Mouse (Mus musculus): ENCODE measurements around the gene Pank3.

The Pank3 gene

GRCm38 (mm10) chr11:35769188-35769745 lies at the start of gene Pank3:
TSS of gene Pank3 (plus strand) at chr11:35769484.
- DNase-seq (ENCODE audit: low spot score): peak; percentile 86

- no peak for DNase-seq (ENCODE audit: low spot score)
Observed at GRCm38 (mm10) chr11:35723876-35724275, 45.4 kb upstream of the Pank3 start.

- no peak for DNase-seq (ENCODE audit: low spot score)
Observed at GRCm38 (mm10) chr11:35726341-35726846, 42.9 kb upstream of the Pank3 start.

- DNase-seq (ENCODE audit: low spot score): no peak
Observed at GRCm38 (mm10) chr11:35728200-35728599, 41.1 kb upstream of the Pank3 start.

- DNase-seq (ENCODE audit: low spot score): no peak
Observed at GRCm38 (mm10) chr11:35729186-35729585, 40.1 kb upstream of the Pank3 start.

- DNase-seq (ENCODE audit: low spot score): no peak
Observed at GRCm38 (mm10) chr11:35732366-35732765, 36.9 kb upstream of the Pank3 start.

- no peak for DNase-seq (ENCODE audit: low spot score)
Observed at GRCm38 (mm10) chr11:35736817-35737216, 32.5 kb upstream of the Pank3 start.

GRCm38 (mm10) chr11:35737262-35737661 lies 32.0 kb upstream of the Pank3 start:
- DNase-seq (ENCODE audit: low spot score): no peak

GRCm38 (mm10) chr11:35738102-35738501 lies 31.2 kb upstream of the Pank3 start:
- no peak for DNase-seq (ENCODE audit: low spot score)

GRCm38 (mm10) chr11:35743586-35743985 lies 25.7 kb upstream of the Pank3 start:
- no peak for DNase-seq (ENCODE audit: low spot score)

- no peak for DNase-seq (ENCODE audit: low spot score)
Observed at GRCm38 (mm10) chr11:35744571-35744970, 24.7 kb upstream of the Pank3 start.

- no peak for DNase-seq (ENCODE audit: low spot score)
Observed at GRCm38 (mm10) chr11:35750578-35750977, 18.7 kb upstream of the Pank3 start.

GRCm38 (mm10) chr11:35754906-35755418 lies 14.3 kb upstream of the Pank3 start:
- no peak for DNase-seq (ENCODE audit: low spot score)

- DNase-seq (ENCODE audit: low spot score): no peak
Observed at GRCm38 (mm10) chr11:35755546-35755945, 13.7 kb upstream of the Pank3 start.

- DNase-seq (ENCODE audit: low spot score): no peak
Observed at GRCm38 (mm10) chr11:35756411-35757303, 12.6 kb upstream of the Pank3 start.

GRCm38 (mm10) chr11:35760001-35760626 lies 9.2 kb upstream of the Pank3 start:
- DNase-seq (ENCODE audit: low spot score): no peak

GRCm38 (mm10) chr11:35760627-35761003 lies 8.7 kb upstream of the Pank3 start:
- DNase-seq (ENCODE audit: low spot score): no peak

GRCm38 (mm10) chr11:35766845-35767244 lies 2.4 kb upstream of the Pank3 start:
- DNase-seq (ENCODE audit: low spot score): no peak

- no peak for DNase-seq (ENCODE audit: low spot score)
Observed at GRCm38 (mm10) chr11:35769746-35770437, 608 bp downstream of the Pank3 start.

GRCm38 (mm10) chr11:35770741-35771504 lies 1.6 kb downstream of the Pank3 start:
- DNase-seq (ENCODE audit: low spot score): no peak

- no peak for DNase-seq (ENCODE audit: low spot score)
Observed at GRCm38 (mm10) chr11:35775606-35776005, 6.3 kb downstream of the Pank3 start.
